Mouse (Mus musculus): ENCODE measurements around the gene Heatr9.

Heatr9 gene

DNA sequence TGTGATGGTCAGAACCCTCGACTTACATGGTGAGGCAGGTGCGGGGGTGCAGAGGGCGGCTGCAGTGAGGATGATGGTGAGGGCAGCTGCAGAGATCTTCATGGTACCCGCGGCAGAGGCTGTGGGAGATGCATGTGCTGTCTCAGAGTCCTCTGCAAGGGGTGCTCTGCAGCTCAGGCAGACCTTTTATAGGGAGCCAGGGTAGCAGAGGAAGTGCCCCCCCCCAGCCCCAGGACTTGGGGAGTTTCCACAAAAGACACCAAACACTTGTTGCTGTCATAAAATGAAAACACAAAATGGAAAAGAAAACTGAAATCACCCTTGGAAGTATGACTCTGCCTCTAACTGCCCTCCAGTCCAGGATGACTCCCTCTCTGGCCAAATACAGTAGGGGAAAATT lies 8.4 kb upstream of the Heatr9 start, which contains the start of gene Ccl5:
TSS of gene Ccl5 (minus strand) at position 159 of the 400 bp plus-strand sequence.
- DNase-seq (ENCODE audit: low spot score): no peak

- DNase-seq (ENCODE audit: low spot score): no peak
Measured at GRCm38 (mm10) chr11:83529024-83529423, 7.0 kb upstream of the Heatr9 start.

DNA sequence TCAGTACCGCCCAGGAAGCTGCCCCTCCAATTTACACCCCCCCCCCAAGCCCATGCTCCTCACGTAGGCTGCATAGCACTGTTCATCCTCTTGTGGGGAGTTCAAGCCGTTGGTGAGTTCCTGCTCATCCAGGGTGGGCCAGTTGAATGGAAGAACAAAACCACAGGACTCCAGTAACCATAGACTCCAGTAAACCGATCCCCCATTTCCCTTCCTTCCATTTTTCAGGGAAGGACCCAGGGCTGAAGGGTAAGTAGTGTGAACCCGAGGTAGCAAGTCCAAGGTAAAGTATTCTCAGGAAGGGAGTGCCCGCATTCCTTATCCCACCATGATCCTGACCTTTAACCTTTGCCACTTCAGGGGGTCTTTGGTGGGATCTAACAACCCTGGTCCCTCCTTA lies 3.6 kb downstream of the Heatr9 start:
- DNase-seq (ENCODE audit: low spot score): no peak

GRCm38 (mm10) chr11:83517153-83517552 lies 4.8 kb downstream of the Heatr9 start:
- no peak for DNase-seq (ENCODE audit: low spot score)

DNA sequence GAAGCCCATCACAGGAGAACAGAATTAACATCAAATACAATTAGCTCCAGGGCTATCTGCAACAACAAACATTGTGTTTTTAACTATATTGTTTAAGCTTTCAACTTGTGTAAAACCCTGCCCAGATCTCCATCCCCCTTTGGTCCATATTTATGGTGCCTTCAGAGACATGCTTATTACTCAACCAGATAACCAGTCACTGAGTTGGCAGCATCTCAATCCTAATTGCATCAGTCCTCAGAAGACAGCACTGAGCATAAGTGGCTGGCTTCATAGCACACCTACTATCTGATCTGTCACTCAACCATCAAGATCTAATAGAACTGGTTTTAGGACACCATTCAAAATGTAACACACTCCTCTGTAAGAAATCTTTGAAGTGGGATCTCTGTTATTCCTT lies 12.5 kb downstream of the Heatr9 start:
- DNase-seq (ENCODE audit: low spot score): no peak

DNA sequence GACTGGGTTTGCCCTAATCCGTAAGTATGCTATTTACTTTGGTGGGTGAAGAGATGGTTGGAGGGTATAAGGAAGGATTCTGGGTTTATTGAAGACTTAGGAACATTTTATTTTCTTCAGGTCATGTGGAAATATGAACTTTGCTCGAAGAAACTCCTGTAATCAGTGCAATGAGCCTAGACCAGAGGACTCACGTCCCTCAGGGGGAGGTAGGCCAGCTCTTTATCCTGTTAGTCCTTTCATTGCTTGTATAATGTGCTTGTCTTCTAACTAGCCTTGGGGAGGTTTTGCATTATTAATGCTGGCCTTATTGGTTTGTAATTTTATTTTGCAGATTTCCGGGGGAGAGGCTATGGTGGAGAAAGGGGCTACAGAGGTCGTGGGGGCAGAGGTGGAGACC lies 17.7 kb downstream of the Heatr9 start:
- DNase-seq (ENCODE audit: low spot score): no peak

- DNase-seq (ENCODE audit: low spot score): no peak
Measured at GRCm38 (mm10) chr11:83495571-83495970, 26.4 kb downstream of the Heatr9 start.

DNA sequence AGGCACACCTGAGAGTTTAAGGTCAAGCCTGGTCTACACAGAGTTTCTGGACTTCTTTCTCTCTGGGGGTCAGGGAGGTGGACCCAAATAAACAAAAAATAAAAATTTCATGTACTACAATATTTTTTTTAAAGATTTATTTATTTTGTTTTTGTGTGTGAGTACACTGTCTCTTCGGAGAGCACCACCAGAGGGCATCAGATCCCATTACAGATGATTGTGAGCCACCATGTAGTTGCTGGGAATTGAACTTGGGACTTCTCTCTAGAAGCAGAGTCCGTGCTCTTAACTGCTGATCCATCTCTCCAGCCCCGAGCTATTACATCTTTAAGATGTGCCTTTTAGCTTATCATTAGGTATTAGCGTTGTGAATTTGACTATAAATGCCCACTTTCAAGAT lies 30.5 kb downstream of the Heatr9 start:
- DNase-seq (ENCODE audit: low spot score): no peak

DNA sequence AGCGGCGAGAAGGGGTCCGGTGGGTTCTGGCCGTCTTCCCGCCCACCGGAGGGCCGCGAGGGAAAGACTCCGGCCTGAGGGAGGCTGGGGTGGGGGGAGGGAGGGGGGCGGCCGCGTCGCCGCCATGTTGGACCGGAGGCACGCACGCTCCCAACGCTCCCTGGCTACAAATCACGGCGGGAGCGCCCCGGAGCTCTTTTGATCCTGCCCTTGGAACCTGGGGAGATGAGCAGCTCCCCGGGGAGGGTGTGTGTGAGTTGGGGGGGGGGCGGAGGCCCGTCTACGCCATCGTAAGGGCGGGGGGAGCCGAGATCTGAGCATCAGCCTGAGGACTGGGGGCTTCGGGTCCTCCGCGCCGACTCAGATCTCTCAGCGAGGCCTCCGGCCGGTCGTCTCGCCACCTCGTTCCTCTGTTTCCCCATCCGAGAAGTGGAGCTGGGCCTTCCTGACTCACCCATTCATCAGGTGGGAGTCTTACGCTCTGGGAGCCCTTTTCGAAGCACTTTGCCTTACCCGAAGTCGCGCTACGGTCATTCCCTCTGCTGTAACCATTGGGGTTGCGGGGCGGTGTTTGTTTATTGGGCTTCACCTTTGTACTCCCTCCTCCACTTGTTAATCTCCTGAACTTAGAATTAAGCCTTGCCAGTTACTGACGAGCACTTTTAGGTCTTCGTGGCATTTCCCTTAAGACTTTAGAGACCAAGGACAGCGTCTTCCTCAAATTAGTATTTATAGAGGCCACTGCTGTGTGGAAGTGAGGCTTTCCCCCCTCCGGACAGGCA lies 48.5 kb downstream of the Heatr9 start:
- peak; percentile 35 for DNase-seq (ENCODE audit: low spot score)

- peak; percentile 98 for DNase-seq (ENCODE audit: low spot score)
Measured at GRCm38 (mm10) chr11:83472324-83473234, 49.4 kb downstream of the Heatr9 start, which contains the start of gene Taf15. TSS of gene Taf15 (plus strand) at chr11:83473086.

GRCm38 (mm10) chr11:83471766-83472165 lies 50.2 kb downstream of the Heatr9 start:
- DNase-seq (ENCODE audit: low spot score): no peak

GRCm38 (mm10) chr11:83468765-83469164 lies 53.2 kb downstream of the Heatr9 start:
- DNase-seq (ENCODE audit: low spot score): no peak

- no peak for DNase-seq (ENCODE audit: low spot score)
Measured at GRCm38 (mm10) chr11:83467120-83467652, 54.8 kb downstream of the Heatr9 start.

DNA sequence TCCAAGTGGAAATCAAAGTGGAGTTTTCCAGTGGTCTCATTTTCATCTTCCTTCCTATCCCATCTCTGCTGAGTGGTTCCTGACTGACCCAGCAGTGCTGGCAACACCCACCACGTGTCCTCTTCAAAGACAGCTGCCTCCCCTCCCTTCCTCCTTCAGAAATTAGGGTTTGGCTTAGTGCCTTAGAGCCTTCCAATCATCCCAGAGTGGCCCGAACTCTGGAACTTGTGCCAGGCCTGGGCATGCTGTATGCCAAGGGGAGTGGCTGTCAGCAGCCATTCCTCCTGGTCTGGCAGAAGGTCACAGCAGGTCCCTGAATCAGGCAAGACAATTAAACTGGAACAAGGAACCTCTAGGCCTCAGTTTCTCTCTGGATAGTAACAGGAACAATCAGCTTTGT lies 56.0 kb downstream of the Heatr9 start:
- no peak for DNase-seq (ENCODE audit: low spot score)

DNA sequence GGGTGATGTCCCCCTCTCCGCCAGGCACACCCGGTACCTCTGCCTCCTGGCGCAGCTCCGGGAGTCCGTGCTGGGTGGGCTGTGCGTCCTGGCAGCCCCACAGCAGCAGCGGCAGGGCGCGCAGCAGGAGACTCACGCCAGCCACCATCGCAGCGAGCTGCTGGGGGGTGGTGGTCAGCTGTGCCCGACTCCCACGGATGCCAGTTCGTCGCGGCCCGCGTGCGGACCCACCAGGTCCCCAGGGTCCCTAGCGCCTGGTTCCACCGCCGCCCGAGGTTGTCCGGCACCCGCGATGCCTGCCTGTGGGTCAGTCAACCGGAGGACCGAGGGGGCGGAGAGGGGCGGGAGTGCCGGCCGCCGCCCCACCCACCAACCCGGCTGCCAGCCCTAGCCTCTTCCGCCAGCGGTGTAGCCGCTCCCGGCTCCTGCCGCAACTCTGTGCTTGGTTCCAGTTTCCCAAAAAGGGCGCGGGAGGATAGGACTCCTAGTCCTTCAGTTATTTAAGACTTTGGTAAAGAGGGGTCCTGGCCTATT lies 59.2 kb downstream of the Heatr9 start, which contains the start of gene Mmp28:
TSS of gene Mmp28 (minus strand) at position 361 of the 534 bp plus-strand sequence.
- DNase-seq (ENCODE audit: low spot score): no peak
